Mouse (Mus musculus): ENCODE results near the gene Lrrc8c.

The Lrrc8c gene

GRCm38 (mm10) chr5:105508813-105509212, 10.4 kb upstream of the Lrrc8c start:
- no peak for DNase-seq

DNA sequence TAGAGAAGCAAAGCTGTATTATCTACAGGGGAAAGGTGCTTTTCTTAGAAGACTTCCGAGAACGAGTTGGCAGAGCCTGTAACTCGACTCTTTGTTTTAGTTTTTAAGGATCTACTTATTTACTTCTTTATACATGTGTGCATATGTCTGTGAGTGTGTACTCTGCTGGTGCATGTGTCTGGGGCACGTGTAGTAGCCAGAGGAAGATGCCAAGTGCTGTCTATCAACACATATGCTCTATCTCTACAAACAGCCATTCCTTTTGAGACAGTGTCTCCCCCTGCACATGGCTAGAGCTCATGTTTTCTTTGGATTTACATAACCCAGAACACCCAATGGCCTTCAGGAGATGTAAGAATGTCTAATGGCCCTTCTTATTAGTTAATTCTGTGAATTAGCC, 6.9 kb upstream of the Lrrc8c start:
- no peak for DNase-seq

GRCm38 (mm10) chr5:105515532-105515931, 3.7 kb upstream of the Lrrc8c start:
- DNase-seq: no peak

GRCm38 (mm10) chr5:105516290-105516689, 2.9 kb upstream of the Lrrc8c start:
- no peak for DNase-seq

DNA sequence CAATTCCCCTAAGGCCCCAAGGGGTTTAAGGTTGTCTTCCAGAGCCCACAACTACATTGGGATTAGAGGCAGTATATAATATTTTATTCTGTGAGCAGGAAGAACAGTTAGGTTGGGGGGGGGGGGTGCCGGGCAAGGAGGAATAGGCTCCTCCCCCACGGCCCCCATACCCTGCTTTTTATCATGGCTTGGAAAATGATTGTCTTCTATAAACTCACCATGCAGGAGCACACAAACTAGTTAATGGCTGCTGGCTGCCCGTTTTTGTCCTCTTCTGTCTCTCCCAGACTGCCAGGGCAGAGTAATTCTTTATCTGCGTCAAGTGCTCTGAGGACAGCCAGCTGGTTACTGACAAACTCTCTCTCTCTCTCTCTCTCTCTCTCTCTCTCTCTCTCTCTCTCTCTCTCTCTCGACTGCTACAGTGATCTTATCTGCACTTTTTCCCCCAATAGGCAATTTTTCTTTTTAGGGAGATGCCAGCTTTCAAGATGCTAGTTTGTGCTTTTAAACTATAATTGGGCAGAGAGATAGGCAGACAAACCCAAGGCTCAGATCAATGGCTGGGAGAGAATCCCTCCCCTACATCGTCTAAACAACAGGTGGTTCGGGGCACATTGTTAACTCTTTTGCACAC, 1.1 kb upstream of the Lrrc8c start:
- DNase-seq: no peak

- DNase-seq: peak; percentile 30
Measured at GRCm38 (mm10) chr5:105518626-105519095, 527 bp upstream of the Lrrc8c start.

GRCm38 (mm10) chr5:105519976-105520300, 750 bp downstream of the Lrrc8c start:
- no peak for DNase-seq

GRCm38 (mm10) chr5:105520442-105520965, 1.3 kb downstream of the Lrrc8c start:
- DNase-seq: no peak

GRCm38 (mm10) chr5:105523452-105523851, 4.3 kb downstream of the Lrrc8c start:
- DNase-seq: peak; percentile 83

DNA sequence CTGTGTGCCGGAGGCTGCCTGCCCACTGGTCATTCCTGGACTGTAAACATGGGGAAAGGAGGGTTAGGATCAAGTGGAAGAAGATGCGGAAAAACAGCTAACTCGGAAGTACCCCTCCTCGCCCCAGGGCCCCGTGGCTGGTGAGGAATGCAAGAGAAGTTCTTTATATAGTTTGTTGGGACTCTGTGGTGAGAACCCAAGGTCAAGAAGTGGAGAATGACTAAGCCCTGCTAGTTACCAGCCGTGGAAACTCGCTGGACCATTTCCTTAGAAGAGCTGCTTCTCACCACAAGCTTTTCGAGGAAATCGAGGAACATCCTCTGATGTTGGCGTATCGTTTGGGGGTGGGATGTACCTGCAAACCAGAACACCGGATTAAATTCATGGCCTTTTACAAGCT, 5.8 kb downstream of the Lrrc8c start:
- no peak for DNase-seq

DNA sequence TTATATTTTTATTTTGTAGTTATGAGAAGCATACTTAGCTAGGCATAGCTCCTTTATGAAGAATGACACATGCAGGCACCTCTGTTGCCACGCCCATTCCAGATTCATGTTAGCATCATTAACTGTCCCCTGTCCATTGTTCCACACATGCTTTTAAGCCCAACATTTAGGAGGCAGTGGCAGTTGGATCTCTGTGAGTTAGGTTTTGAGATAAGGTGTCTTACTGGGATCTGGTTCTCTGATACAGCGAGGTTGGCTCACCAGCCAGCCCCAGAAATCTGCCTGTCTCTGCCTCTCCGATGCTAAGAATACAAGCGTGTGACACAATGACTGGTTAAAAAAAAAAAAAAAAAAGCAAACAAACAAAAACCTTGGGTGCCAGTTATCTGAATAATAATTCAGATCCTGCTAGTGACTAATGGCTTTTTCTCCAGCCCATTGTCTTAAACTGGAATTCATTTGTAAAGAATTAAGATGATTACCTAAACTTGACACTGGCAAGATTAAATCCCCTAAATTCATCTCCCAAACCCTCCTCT, 7.0 kb downstream of the Lrrc8c start:
- DNase-seq: peak; percentile 53

- DNase-seq: no peak
Measured at GRCm38 (mm10) chr5:105526766-105527165, 7.6 kb downstream of the Lrrc8c start.

DNA sequence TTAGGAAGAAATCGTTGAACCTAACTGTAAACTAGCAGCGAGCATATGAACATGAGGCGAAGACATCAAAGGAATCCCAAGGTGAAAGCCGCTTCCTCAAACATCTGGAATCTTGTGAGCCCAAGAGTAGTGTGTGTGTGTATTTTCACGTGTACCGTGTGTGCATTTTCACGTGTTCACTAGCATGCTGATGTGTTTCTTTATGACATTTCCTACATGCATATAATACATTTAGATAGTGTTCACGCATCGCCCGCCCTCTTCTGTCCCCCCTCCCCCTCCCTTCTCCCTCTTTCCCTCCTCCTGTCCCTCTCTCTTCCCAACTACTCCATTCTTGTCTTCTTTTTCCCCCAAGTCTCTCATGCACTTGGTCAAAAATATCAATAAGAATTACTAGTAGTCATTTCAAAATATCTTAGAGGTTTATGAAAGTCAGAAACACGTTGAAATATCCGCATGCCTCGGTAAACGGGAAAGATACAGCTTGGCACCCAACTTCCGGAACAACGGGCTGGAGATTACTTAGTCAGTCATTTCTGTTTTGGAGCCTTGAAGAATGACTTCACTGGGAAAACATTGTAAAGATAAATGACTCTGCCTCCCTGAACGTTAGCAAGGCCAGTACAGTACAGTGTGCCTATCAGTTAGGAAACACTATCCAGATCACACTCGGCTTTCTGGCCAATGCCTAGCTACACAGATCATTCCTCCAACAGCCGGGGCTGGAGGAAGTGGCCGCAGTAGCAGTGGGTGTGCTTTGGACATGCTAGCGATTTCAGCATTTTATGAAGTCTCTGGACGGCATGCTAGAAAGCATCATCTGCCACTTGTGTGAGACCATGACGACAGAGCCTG, 8.5 kb downstream of the Lrrc8c start:
- DNase-seq: peak; percentile 65

- no peak for DNase-seq
Measured at GRCm38 (mm10) chr5:105530576-105530975, 11.4 kb downstream of the Lrrc8c start.

- DNase-seq: no peak
Measured at GRCm38 (mm10) chr5:105535186-105535585, 16.0 kb downstream of the Lrrc8c start.

- no peak for DNase-seq
Measured at GRCm38 (mm10) chr5:105536172-105536571, 17.0 kb downstream of the Lrrc8c start.

- DNase-seq: no peak
Measured at GRCm38 (mm10) chr5:105537101-105537723, 18.0 kb downstream of the Lrrc8c start.

- no peak for DNase-seq
Measured at GRCm38 (mm10) chr5:105541051-105541450, 21.9 kb downstream of the Lrrc8c start.

DNA sequence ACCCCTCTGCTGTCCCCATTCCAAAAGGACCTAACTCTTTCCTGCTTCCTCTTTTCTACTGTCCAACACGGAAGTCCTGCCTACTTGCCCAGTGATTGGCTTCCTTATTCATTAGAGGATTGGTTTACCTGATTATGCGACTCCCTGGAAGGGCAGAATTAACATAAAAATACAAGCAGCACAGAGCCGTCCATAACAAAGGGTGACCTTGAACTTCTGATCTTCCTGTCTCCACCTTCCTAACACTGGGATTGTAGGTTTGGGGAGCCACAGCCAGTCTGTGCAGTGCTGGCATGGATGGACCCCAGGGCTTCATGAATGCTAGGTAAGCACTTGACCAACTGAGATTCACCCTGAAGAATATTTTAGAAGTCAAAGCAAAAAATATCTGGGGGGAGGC, 25.9 kb downstream of the Lrrc8c start:
- no peak for DNase-seq

DNA sequence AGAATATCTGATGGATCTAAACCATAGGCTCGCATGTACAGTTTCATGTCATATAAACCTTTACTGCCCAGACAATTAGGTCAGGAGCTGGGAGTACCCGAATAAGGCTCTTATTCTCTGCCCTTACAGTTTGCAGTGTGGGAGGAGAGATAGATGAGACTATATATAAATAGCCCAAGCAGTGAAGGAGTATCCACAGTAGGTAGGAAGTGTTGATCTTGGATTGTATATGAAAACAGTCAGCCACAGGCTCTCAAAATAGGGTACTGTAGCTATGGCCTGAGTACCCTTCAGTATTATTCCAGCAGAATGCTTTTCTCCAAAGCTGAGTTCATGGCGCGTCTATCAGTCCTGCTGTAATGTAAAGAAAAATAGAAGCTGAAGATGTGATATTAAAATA, 27.9 kb downstream of the Lrrc8c start:
- DNase-seq: no peak

- DNase-seq: no peak
Measured at GRCm38 (mm10) chr5:105551808-105552207, 32.6 kb downstream of the Lrrc8c start.

DNA sequence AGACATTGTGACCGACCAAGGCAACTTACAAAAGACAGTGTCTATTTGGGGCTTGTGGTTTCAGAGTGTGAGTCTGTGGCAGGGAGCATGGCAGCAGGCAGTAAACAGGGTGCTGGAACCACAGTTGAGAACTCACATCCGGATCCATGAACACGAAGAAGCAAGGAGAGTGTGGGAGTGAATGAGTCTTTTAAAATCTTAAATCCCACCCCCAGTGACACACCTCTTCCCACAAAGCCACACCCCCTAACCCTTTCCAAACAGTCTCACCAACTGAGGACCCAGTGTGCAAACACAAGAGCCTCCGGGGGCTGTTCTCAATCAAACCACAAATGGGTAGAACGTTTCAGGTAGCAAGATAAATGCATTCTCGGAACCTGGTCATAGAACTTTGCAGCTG, 37.1 kb downstream of the Lrrc8c start:
- no peak for DNase-seq

GRCm38 (mm10) chr5:105557346-105557745, 38.2 kb downstream of the Lrrc8c start:
- DNase-seq: no peak

Measured in liver (tissue).